Mouse (Mus musculus) cerebellum, adult 9-11 months (tissue): ENCODE results near the gene Ablim1.

Experiments
- DNase-seq: peaks from one replicate; pipeline ENCODE4 v3.0.0; 2022

Gene Ablim1

GRCm38 (mm10) chr19:57047671-57048320 is 266.9 kb downstream of the Ablim1 start:
- DNase-seq = no peak

- DNase-seq = no peak
Measured at GRCm38 (mm10) chr19:57039258-57039657, 275.5 kb downstream of the Ablim1 start.

GRCm38 (mm10) chr19:57036860-57037259 is 277.9 kb downstream of the Ablim1 start:
- DNase-seq = no peak

GRCm38 (mm10) chr19:57031582-57031981 is 283.1 kb downstream of the Ablim1 start:
- peak; percentile 69 for DNase-seq

- no peak for DNase-seq
Measured at GRCm38 (mm10) chr19:57029461-57029860, 285.3 kb downstream of the Ablim1 start.

- DNase-seq = no peak
Measured at GRCm38 (mm10) chr19:57028327-57029179, 286.2 kb downstream of the Ablim1 start.

GRCm38 (mm10) chr19:57026501-57026900 is 288.2 kb downstream of the Ablim1 start:
- DNase-seq = no peak

GRCm38 (mm10) chr19:57017785-57018179 is 296.9 kb downstream of the Ablim1 start:
- no peak for DNase-seq

- no peak for DNase-seq
Measured at GRCm38 (mm10) chr19:57016995-57017784, 297.5 kb downstream of the Ablim1 start.

- no peak for DNase-seq
Measured at GRCm38 (mm10) chr19:57014808-57015207, 299.9 kb downstream of the Ablim1 start.

GRCm38 (mm10) chr19:57013271-57013677 is 301.4 kb downstream of the Ablim1 start:
- no peak for DNase-seq

GRCm38 (mm10) chr19:57012068-57012467 is 302.7 kb downstream of the Ablim1 start:
- no peak for DNase-seq

GRCm38 (mm10) chr19:57010064-57010463 is 304.7 kb downstream of the Ablim1 start:
- no peak for DNase-seq

GRCm38 (mm10) chr19:57009653-57010052 is 305.1 kb downstream of the Ablim1 start:
- DNase-seq = peak; percentile 32

- peak; percentile 88 for DNase-seq
Measured at GRCm38 (mm10) chr19:57007781-57008710, 306.7 kb downstream of the Ablim1 start, which contains the start of gene Afap1l2. Afap1l2 (minus strand) TSS chr19:57008228.

- DNase-seq = peak; percentile 93
Measured at GRCm38 (mm10) chr19:57007291-57007690, 307.4 kb downstream of the Ablim1 start.

GRCm38 (mm10) chr19:57006841-57007240 is 307.9 kb downstream of the Ablim1 start:
- peak; percentile 56 for DNase-seq

GRCm38 (mm10) chr19:57005062-57005461 is 309.7 kb downstream of the Ablim1 start:
- peak; percentile 94 for DNase-seq

- DNase-seq = peak; percentile 82
Measured at GRCm38 (mm10) chr19:57003460-57003810, 311.3 kb downstream of the Ablim1 start.

- peak; percentile 27 for DNase-seq
Measured at GRCm38 (mm10) chr19:57002741-57003459, 311.8 kb downstream of the Ablim1 start.

- DNase-seq = peak; percentile 30
Measured at GRCm38 (mm10) chr19:57001926-57002325, 312.8 kb downstream of the Ablim1 start.
